Mouse (Mus musculus) heart, adult 11 months (tissue): ENCODE data around the gene Usp10.

Experiments
- DNase-seq: peaks from one replicate; pipeline ENCODE4 v3.0.0; 2022

The Usp10 gene

GRCm38 (mm10) chr8:119909944-119910546 lies at the start of gene Usp10:
Usp10 (plus strand) TSS chr8:119910360.
- no peak for DNase-seq

GRCm38 (mm10) chr8:119861706-119862389 lies 48.3 kb upstream of the Usp10 start, which contains the start of gene Klhl36:
Klhl36 (plus strand) TSS chr8:119862266.
- DNase-seq = peak; percentile 100

- DNase-seq = no peak
Observed at GRCm38 (mm10) chr8:119862390-119862734, 47.8 kb upstream of the Usp10 start.

GRCm38 (mm10) chr8:119862749-119863148 lies 47.4 kb upstream of the Usp10 start:
- DNase-seq = no peak

GRCm38 (mm10) chr8:119869616-119870015 lies 40.5 kb upstream of the Usp10 start:
- DNase-seq = no peak

GRCm38 (mm10) chr8:119873181-119873580 lies 37.0 kb upstream of the Usp10 start:
- DNase-seq = no peak

GRCm38 (mm10) chr8:119881301-119881700 lies 28.9 kb upstream of the Usp10 start:
- no peak for DNase-seq

GRCm38 (mm10) chr8:119881917-119882316 lies 28.2 kb upstream of the Usp10 start:
- no peak for DNase-seq

GRCm38 (mm10) chr8:119883281-119883680 lies 26.9 kb upstream of the Usp10 start:
- no peak for DNase-seq

- DNase-seq = peak; percentile 95
Observed at GRCm38 (mm10) chr8:119885612-119886011, 24.5 kb upstream of the Usp10 start.

GRCm38 (mm10) chr8:119887130-119887529 lies 23.0 kb upstream of the Usp10 start:
- no peak for DNase-seq

GRCm38 (mm10) chr8:119888012-119888411 lies 22.1 kb upstream of the Usp10 start:
- DNase-seq = no peak

GRCm38 (mm10) chr8:119897069-119897468 lies 13.1 kb upstream of the Usp10 start:
- no peak for DNase-seq

GRCm38 (mm10) chr8:119897933-119898332 lies 12.2 kb upstream of the Usp10 start:
- no peak for DNase-seq

- no peak for DNase-seq
Observed at GRCm38 (mm10) chr8:119901349-119901748, 8.8 kb upstream of the Usp10 start.

- DNase-seq = peak; percentile 90
Observed at GRCm38 (mm10) chr8:119901952-119902351, 8.2 kb upstream of the Usp10 start.

GRCm38 (mm10) chr8:119904323-119904911 lies 5.7 kb upstream of the Usp10 start:
- DNase-seq = peak; percentile 61

GRCm38 (mm10) chr8:119910547-119911257 lies 542 bp downstream of the Usp10 start, which contains the start of gene Gm20388:
Gm20388 (plus strand) TSS chr8:119910841.
- peak; percentile 99 for DNase-seq

GRCm38 (mm10) chr8:119911258-119911962 lies 1.2 kb downstream of the Usp10 start:
- DNase-seq = no peak

- DNase-seq = peak; percentile 65
Observed at GRCm38 (mm10) chr8:119912643-119913042, 2.5 kb downstream of the Usp10 start.

GRCm38 (mm10) chr8:119913181-119913580 lies 3.0 kb downstream of the Usp10 start:
- peak; percentile 48 for DNase-seq

- no peak for DNase-seq
Observed at GRCm38 (mm10) chr8:119914161-119914560, 4.0 kb downstream of the Usp10 start.

GRCm38 (mm10) chr8:119915298-119915697 lies 5.1 kb downstream of the Usp10 start:
- DNase-seq = no peak
